Mouse (Mus musculus): ENCODE data around the gene Mrpl12. TPM values are rescaled to one million over a fixed set of nuclear protein-coding genes. Genes with fewer than 3 reads are reported as not detected.

Mrpl12 gene
- polyA plus RNA-seq, 1 experiment from 2014 or later: 232 TPM

DNA sequence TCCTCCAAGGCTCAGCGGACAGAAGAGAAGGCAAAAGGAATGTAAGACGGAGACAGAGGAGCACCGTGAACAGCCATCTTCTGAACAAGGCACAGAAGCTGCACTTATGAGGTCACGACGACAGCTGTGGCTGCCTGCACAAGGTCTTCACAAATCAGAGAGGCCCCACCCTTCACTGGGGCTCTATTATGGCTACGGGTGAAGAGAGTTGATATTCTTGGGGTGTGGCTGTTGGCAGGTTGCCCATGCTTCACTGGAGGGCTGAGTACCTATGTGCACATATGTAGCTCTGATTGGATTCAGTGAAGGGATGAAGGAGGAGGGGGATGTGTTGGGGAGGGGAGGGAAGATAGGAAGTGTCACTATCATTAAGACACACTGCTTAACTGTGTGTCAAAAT is 34.1 kb downstream of the Mrpl12 start:
- no peaks in the 10 kb centered on the region for H3K36me3 ChIP-seq (ENCODE audit: control insufficient read depth, insufficient read depth, low read length)
- no peak for ATAC-seq (replicated peaks; ENCODE audit: insufficient number of reproducible peaks, low FRiP score, low TSS enrichment)
- H3K27ac ChIP-seq (ENCODE audit: low read depth, low read length): no peak overlapping the region
- no peaks in the 10 kb centered on the region for H3K9me3 ChIP-seq (replicated peaks; ENCODE audit: control insufficient read depth, low read length)
- H3K4me1 ChIP-seq (ENCODE audit: control insufficient read depth, insufficient read depth, low read length): no peaks in the 10 kb centered on the region; the same call in 1 of the 2 replicates
- no peak overlapping the region for H3K9ac ChIP-seq (ENCODE audit: low read depth, low read length)
- peaks cover 2% of the 10 kb centered on the region; the same call in 1 of the 2 replicates for H3K27me3 ChIP-seq (ENCODE audit: control insufficient read depth, insufficient read depth, low read length)
- H3K4me2 ChIP-seq: no peak overlapping the region
- no peak overlapping the region for H3K4me3 ChIP-seq (ENCODE audit: low read depth, low read length)
- 71% methylated on average over 6 of the region's 6 CpGs for WGBS (ENCODE audit: insufficient replicate concordance)

DNA sequence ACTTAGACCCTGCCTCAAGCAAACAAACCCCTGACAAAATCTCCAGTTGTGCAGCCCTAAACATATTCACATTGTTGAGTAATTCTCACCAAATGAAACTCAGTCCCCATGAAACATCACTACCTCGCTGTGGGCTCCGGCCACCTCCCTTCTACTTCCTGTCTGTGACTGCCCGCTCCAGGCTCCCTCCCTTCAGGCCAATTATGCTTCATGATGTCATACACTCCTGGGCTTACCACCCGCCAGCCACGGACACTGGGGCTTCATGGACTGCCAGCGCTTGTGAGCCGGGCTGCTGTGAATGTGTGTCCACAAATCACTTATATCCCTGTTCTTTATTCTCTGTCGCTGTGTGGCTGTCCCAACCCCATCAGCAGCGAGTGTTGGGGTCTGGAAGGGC is 35.3 kb downstream of the Mrpl12 start:
- Histone ChIP-seq H3K4me1 (ENCODE audit: control insufficient read depth, insufficient read depth, low read length) (no peaks in the 10 kb centered on the region; the same call in 1 of the 2 replicates), H3K4me2 (peak overlapping the region; percentile 9; the same call in 1 of the 2 replicates), H3K9ac (ENCODE audit: low read depth, low read length) (0 out of 2 replicates have a peak overlapping the region, but pooled peaks have one; percentile 1), H3K9me3 (replicated peaks; ENCODE audit: control insufficient read depth, low read length) (no peaks in the 10 kb centered on the region), H3K27me3 (ENCODE audit: control insufficient read depth, insufficient read depth, low read length) (peaks cover 2% of the 10 kb centered on the region; the same call in 1 of the 2 replicates), H3K4me3 (ENCODE audit: low read depth, low read length) (no peak overlapping the region), H3K36me3 (ENCODE audit: control insufficient read depth, insufficient read depth, low read length) (no peaks in the 10 kb centered on the region), H3K27ac (ENCODE audit: low read depth, low read length) (peak overlapping the region; percentile 3; the same call in 1 of the 2 replicates)
- ATAC-seq (replicated peaks; ENCODE audit: insufficient number of reproducible peaks, low FRiP score, low TSS enrichment): 0 out of 2 replicates have a peak, but pooled peaks have one; percentile 36
- WGBS (ENCODE audit: insufficient replicate concordance): 38% methylated on average over 9 of the region's 9 CpGs

DNA sequence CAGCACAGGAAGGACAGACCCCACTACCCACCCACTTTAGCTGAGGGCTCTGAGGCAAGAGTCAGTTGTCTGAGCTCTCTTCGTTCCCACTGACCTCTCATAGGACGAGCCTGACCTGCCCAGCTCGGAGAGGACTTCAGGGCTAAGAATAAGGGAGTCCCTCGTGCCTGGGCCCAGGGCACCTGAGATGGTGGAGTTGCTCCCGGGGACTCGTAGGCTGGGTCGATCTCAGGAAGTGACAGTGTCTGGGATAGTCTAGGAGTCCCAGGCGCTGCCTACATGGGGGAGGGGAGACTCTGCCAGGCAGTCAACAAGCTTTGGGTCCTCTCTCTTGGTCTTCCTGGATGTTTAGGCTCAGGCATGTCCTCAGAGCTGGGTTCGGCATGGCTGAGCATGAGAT is 36.1 kb downstream of the Mrpl12 start:
- Histone ChIP-seq H3K4me3 (ENCODE audit: low read depth, low read length) (no peak overlapping the region), H3K36me3 (ENCODE audit: control insufficient read depth, insufficient read depth, low read length) (no peaks in the 10 kb centered on the region), H3K27ac (ENCODE audit: low read depth, low read length) (no peak overlapping the region), H3K4me2 (no peak overlapping the region), H3K27me3 (ENCODE audit: control insufficient read depth, insufficient read depth, low read length) (peaks cover 2% of the 10 kb centered on the region; the same call in 1 of the 2 replicates), H3K9me3 (replicated peaks; ENCODE audit: control insufficient read depth, low read length) (peaks cover 3% of the 10 kb centered on the region; the same call in 1 of the 2 replicates), H3K9ac (ENCODE audit: low read depth, low read length) (0 out of 2 replicates have a peak overlapping the region, but pooled peaks have one; percentile 1), H3K4me1 (ENCODE audit: control insufficient read depth, insufficient read depth, low read length) (no peaks in the 10 kb centered on the region; the same call in 1 of the 2 replicates)
- ATAC-seq (replicated peaks; ENCODE audit: insufficient number of reproducible peaks, low FRiP score, low TSS enrichment): no peak
- WGBS (ENCODE audit: insufficient replicate concordance): 67% methylated on average over 9 of the region's 9 CpGs

DNA sequence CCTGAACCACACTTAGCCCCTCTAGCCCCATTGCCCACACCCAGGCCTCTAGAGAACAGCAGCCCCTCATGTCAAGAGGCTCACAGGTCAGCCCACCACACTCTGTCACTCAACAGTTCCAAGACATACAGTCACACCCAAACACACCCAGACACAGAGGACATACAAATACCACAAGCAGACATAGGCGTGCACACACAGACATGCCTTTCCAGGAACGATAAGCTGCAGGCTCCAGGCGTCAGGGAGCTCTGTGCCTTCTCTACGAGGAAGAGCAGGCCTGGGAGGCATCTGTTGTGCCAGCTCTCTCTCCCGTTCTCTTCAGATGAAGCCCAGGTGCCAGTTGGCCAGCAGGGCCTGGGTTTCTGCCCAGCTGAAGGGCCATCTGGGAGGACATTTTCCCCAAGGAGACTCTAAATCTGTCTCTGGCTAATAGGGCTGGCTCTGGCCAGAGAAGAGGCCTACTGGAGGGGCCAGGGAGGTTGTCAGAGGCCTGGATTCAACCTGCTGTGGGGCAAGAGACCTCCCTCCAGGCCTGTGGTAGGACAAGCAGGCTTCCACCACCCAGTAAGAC is 36.6 kb downstream of the Mrpl12 start:
- Histone ChIP-seq H3K9me3 (replicated peaks; ENCODE audit: control insufficient read depth, low read length) (peaks cover 3% of the 10 kb centered on the region; the same call in 1 of the 2 replicates), H3K4me2 (no peak overlapping the region), H3K27ac (ENCODE audit: low read depth, low read length) (no peak overlapping the region), H3K9ac (ENCODE audit: low read depth, low read length) (no peak overlapping the region), H3K4me1 (ENCODE audit: control insufficient read depth, insufficient read depth, low read length) (no peaks in the 10 kb centered on the region; the same call in 1 of the 2 replicates), H3K36me3 (ENCODE audit: control insufficient read depth, insufficient read depth, low read length) (no peaks in the 10 kb centered on the region), H3K27me3 (ENCODE audit: control insufficient read depth, insufficient read depth, low read length) (peaks cover 2% of the 10 kb centered on the region; the same call in 1 of the 2 replicates), H3K4me3 (ENCODE audit: low read depth, low read length) (no peak overlapping the region)
- no peak for ATAC-seq (replicated peaks; ENCODE audit: insufficient number of reproducible peaks, low FRiP score, low TSS enrichment)
- 68% methylated on average over 5 of the region's 5 CpGs for WGBS (ENCODE audit: insufficient replicate concordance)

DNA sequence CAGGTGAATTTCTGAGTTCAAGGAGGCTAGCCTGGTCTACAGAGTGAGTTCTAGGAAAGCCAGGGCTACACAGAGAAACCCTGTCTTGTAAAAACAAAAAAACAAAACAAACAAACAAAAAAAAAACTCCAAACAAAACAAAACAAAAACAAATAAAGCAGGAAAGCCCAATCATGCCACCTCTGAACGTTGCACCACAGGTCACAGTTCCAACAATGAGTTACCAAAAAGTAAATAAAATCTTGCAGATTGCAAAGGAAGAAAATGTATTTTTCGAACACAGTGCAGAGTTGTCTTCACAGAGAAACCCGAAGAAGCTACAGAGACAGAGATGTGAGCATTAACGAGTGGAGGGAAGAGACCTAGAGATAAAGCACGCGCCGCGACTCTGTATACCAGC is 38.2 kb downstream of the Mrpl12 start:
- Histone ChIP-seq H3K36me3 (ENCODE audit: control insufficient read depth, insufficient read depth, low read length) (no peaks in the 10 kb centered on the region), H3K27me3 (ENCODE audit: control insufficient read depth, insufficient read depth, low read length) (peaks cover 3% of the 10 kb centered on the region; the same call in 1 of the 2 replicates), H3K9ac (ENCODE audit: low read depth, low read length) (no peak overlapping the region), H3K27ac (ENCODE audit: low read depth, low read length) (no peak overlapping the region), H3K4me1 (ENCODE audit: control insufficient read depth, insufficient read depth, low read length) (no peaks in the 10 kb centered on the region; the same call in 1 of the 2 replicates), H3K9me3 (replicated peaks; ENCODE audit: control insufficient read depth, low read length) (peaks cover 3% of the 10 kb centered on the region; the same call in 1 of the 2 replicates), H3K4me3 (ENCODE audit: low read depth, low read length) (no peak overlapping the region), H3K4me2 (no peak overlapping the region)
- no peak for ATAC-seq (replicated peaks; ENCODE audit: insufficient number of reproducible peaks, low FRiP score, low TSS enrichment)
- WGBS (ENCODE audit: insufficient replicate concordance): 82% methylated on average over 8 of the region's 8 CpGs

DNA sequence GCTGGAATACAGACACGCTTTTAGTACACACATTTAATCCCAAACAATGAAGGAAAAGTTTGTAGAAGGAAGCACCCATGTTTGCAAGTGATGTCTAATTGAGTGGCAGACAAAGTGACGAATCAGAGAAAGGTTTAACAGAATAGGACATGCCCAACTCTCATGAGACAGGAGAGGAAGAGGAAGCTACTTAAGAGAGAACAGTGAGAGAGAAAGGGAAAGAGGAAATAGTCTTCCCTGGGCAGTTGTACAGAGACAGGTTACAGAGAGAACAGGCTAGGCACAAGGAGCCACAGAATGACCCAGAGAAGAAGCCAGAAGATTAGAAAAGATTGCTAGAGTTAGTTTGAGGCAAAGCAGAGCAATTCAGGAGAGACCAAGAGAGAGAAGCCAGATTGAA is 41.5 kb downstream of the Mrpl12 start:
- no peak overlapping the region for H3K4me2 ChIP-seq
- peaks cover 36% of the 10 kb centered on the region for H3K27me3 ChIP-seq (ENCODE audit: control insufficient read depth, insufficient read depth, low read length)
- H3K9ac ChIP-seq (ENCODE audit: low read depth, low read length): no peak overlapping the region
- H3K36me3 ChIP-seq (ENCODE audit: control insufficient read depth, insufficient read depth, low read length): no peaks in the 10 kb centered on the region
- peaks cover 3% of the 10 kb centered on the region; the same call in 1 of the 2 replicates for H3K9me3 ChIP-seq (replicated peaks; ENCODE audit: control insufficient read depth, low read length)
- no peak for ATAC-seq (replicated peaks; ENCODE audit: insufficient number of reproducible peaks, low FRiP score, low TSS enrichment)
- H3K4me3 ChIP-seq (ENCODE audit: low read depth, low read length): no peak overlapping the region
- H3K4me1 ChIP-seq (ENCODE audit: control insufficient read depth, insufficient read depth, low read length): peaks cover 6% of the 10 kb centered on the region; the same call in 1 of the 2 replicates
- WGBS (ENCODE audit: insufficient replicate concordance): 70% methylated on average over 2 of the region's 2 CpGs
- no peak overlapping the region for H3K27ac ChIP-seq (ENCODE audit: low read depth, low read length)

DNA sequence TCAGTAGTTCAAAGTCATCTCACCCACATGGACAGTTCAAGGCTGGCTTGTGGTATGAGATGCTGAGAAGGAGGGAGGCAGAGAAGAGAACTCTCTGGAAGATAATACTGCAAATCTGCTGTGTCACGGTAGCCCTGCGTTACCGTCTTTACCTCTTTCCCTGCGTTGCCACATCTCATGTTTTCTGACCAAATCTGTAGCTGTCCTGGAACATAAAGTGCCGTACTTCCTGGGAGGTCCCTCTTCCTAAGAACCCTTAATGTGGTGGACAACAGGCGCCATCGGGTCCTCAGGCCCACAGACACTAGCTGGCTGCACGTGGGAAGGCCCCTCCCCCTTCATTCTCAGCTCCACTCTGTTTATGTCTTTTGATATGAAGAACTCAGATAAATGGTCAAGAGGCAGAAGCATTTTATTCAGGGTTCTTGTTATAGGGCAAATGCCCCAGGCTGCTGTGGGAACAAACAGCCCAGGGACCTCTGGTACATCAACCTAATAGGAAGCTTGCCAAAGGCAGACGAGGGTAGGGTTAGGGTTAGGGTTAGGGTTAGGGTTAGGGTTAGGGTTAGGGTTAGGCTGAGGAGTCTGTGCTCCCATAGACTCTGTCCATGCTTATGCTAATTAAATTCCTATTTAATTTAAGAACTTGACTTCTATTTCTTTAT is 43.4 kb downstream of the Mrpl12 start:
- peaks cover 55% of the 10 kb centered on the region for H3K27me3 ChIP-seq (ENCODE audit: control insufficient read depth, insufficient read depth, low read length)
- no peak for ATAC-seq (replicated peaks; ENCODE audit: insufficient number of reproducible peaks, low FRiP score, low TSS enrichment)
- H3K9me3 ChIP-seq (replicated peaks; ENCODE audit: control insufficient read depth, low read length): peaks cover 3% of the 10 kb centered on the region; the same call in 1 of the 2 replicates
- H3K36me3 ChIP-seq (ENCODE audit: control insufficient read depth, insufficient read depth, low read length): no peaks in the 10 kb centered on the region
- 0 out of 2 replicates have a peak, but pooled peaks cover 6% of the 10 kb centered on the region for H3K4me1 ChIP-seq (ENCODE audit: control insufficient read depth, insufficient read depth, low read length)
- 73% methylated on average over 9 of the region's 9 CpGs for WGBS (ENCODE audit: insufficient replicate concordance)
- no peak overlapping the region for H3K4me3 ChIP-seq (ENCODE audit: low read depth, low read length)
- no peak overlapping the region for H3K4me2 ChIP-seq
- no peak overlapping the region for H3K27ac ChIP-seq (ENCODE audit: low read depth, low read length)
- no peak overlapping the region for H3K9ac ChIP-seq (ENCODE audit: low read depth, low read length)

DNA sequence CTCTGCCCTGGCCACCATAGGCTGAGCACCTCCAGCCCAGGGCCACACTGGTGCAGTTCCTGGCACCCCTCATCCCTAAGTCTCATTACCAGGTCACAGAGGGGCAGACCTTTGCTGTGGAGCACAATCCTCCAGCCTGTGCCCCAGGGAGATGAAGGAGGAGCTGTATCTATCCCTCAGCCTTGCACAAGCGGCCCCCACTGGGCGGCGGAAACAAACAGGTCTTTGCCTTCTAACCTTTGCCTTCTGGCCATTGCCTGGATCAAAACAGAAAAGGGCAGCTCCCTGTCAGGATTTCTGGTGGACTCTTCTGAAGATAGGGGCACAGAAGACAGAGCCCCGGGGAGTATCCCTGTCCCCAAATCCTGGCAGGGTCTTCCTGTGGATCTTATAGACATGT is 44.5 kb downstream of the Mrpl12 start:
- Histone ChIP-seq H3K9ac (ENCODE audit: low read depth, low read length) (no peak overlapping the region), H3K4me3 (ENCODE audit: low read depth, low read length) (no peak overlapping the region), H3K4me2 (no peak overlapping the region; the same call in 1 of the 2 replicates), H3K9me3 (replicated peaks; ENCODE audit: control insufficient read depth, low read length) (peaks cover 3% of the 10 kb centered on the region; the same call in 1 of the 2 replicates), H3K4me1 (ENCODE audit: control insufficient read depth, insufficient read depth, low read length) (0 out of 2 replicates have a peak, but pooled peaks cover 6% of the 10 kb centered on the region), H3K27me3 (ENCODE audit: control insufficient read depth, insufficient read depth, low read length) (peaks cover 63% of the 10 kb centered on the region), H3K27ac (ENCODE audit: low read depth, low read length) (no peak overlapping the region), H3K36me3 (ENCODE audit: control insufficient read depth, insufficient read depth, low read length) (no peaks in the 10 kb centered on the region)
- no peak for ATAC-seq (replicated peaks; ENCODE audit: insufficient number of reproducible peaks, low FRiP score, low TSS enrichment)
- whole genome bisulfite sequencing (ENCODE audit: insufficient replicate concordance): 36% methylated on average over 4 of the region's 4 CpGs

All from heart, embryonic 11.5 days (tissue).